Mouse (Mus musculus) intestine, postnatal 0 days (tissue): ENCODE measurements around the gene Cfap20. TPM values are rescaled to one million over a fixed set of nuclear protein-coding genes. Genes with fewer than 3 reads are reported as not detected.

Source experiments
- ATAC-seq: fragments of 200-750 bp; cut with Nextera tagmentation; 2 replicates; pipeline ENCODE4 v1.8.0; 2017; ENCODE audit warnings: mild to moderate bottlenecking, moderate TSS enrichment, moderate library complexity
- H3K27ac ChIP-seq: fragments of 300-500 bp; sonication (generic); 2 replicates; pipeline ENCODE4 v1.5.1; 2014; ENCODE audit warnings: mild to moderate bottlenecking, low read depth, low read length, moderate library complexity
- H3K27me3 ChIP-seq: fragments of 300-500 bp; sonication (generic); replicated peaks from 2 replicates; pipeline ENCODE4 v1.6.1; 2014; ENCODE audit warnings: low read length, mixed read lengths; ENCODE audit not compliant: control insufficient read depth, insufficient read depth
- H3K36me3 ChIP-seq: fragments of 300-500 bp; sonication (generic); 2 replicates; pipeline ENCODE4 v1.6.1; 2014; ENCODE audit warnings: mild to moderate bottlenecking, moderate library complexity; ENCODE audit not compliant: control insufficient read depth, insufficient read depth
- H3K4me1 ChIP-seq: fragments of 300-500 bp; sonication (generic); replicated peaks from 2 replicates; pipeline ENCODE4 v1.6.1; 2014; ENCODE audit warnings: antibody characterized with exemption, low read length, mixed read lengths; ENCODE audit not compliant: control insufficient read depth, insufficient read depth
- H3K4me2 ChIP-seq: fragments of 300-500 bp; sonication (generic); replicated peaks from 2 replicates; pipeline ENCODE4 v1.6.1; 2014; ENCODE audit warnings: low read depth, mild to moderate bottlenecking, moderate library complexity
- H3K4me3 ChIP-seq: fragments of 300-500 bp; sonication (generic); 2 replicates; pipeline ENCODE4 v1.5.1; 2014; ENCODE audit warnings: low read depth, low read length
- H3K9ac ChIP-seq: fragments of 300-500 bp; sonication (generic); 2 replicates; pipeline ENCODE4 v1.6.1; 2014; ENCODE audit warnings: mild to moderate bottlenecking, low read depth, low read length
- H3K9me3 ChIP-seq: fragments of 300-500 bp; sonication (generic); 2 replicates; pipeline ENCODE4 v1.6.1; 2016; ENCODE audit warnings: mixed run types; ENCODE audit not compliant: control insufficient read depth
- CTCF ChIP-seq: sonication (generic); IDR thresholded peaks from 2 replicates; pipeline ENCODE4 v1.5.1; 2016; ENCODE audit warnings: low read depth, mild to moderate bottlenecking, control low read depth, antibody characterized with exemption, moderate library complexity
- WGBS: fragments of 180-500 bp; shearing (Covaris S2); extraction: QIAGEN DNeasy Blood & Tissue Kit; methylation state at CpG from one replicate; pipeline ENCODE4 v1.1.7; 2014; 5-methylcytosine and 5-hydroxymethylcytosine counted together
- polyA plus RNA-seq: library from polyadenylated mRNA; unstranded; fragments of >200 nt; fragmentation: Nextera tagmentation; extraction: Ambion mirVana; gene quantifications from 2 replicates; pipeline ENCODE4 v1.2.1, GENCODE M21; 2015

Gene Cfap20
- polyA plus RNA-seq, 1 experiment from 2014 or later, result 62.2 TPM

DNA sequence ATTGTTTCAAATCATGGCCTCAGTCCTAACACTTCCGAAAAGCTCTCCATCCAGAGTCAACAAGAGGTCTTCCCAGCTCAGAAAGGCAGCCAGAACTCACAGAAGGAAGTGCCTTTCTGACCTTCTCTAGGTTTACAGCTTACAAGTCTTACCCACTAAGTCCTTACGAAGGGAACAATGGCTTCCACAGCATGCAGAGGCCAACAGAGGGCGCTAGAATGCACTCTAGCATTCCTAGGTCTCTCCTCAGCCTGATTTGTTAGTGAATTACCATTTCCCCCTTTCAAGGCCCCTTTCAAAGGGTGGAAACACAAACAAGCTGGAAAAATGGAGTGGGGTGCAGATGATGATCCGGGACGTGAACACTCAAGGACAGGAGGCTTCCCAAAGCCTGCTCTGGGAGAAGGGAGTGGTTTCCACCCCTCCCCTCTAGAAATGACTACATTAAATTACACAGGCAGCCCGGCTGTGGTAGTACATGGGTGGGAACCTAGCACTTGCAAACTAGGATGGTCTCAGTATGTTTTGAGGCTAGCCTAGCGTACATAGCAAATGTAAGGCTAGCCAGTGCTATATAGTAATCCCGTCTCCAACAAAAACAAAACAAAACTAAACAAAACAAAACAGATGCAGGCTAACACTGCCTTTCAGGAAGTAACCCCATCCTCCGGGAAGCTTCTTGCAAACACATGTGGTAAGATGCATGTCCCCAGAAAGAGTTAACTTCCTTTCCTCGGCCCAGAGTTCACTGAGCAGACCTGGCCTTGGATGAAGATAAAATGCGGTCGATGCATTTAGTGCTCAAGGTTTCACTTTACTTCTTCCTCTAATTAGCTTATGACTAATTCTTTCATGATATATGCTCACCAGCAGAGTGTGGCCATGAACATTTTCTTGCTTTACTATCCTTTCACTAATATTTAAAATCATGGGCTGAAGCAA is 6.8 kb downstream of the Cfap20 start:
- TF ChIP-seq CTCF, result peak; percentile 95
- Histone ChIP-seq H3K4me3 (0 out of 2 replicates have a peak overlapping the region, but pooled peaks have one; percentile 16), H3K27ac (peak overlapping the region; percentile 66), H3K36me3 (peaks cover 2% of the 10 kb centered on the region), H3K27me3 (no peaks in the 10 kb centered on the region), H3K4me1 (peaks cover 28% of the 10 kb centered on the region), H3K4me2 (peak overlapping the region; percentile 60), H3K9ac (no peak overlapping the region), H3K9me3 (no peaks in the 10 kb centered on the region)
- 11% methylated on average over 12 of the region's 12 CpGs for WGBS
- ATAC-seq, result peak; percentile 74

DNA sequence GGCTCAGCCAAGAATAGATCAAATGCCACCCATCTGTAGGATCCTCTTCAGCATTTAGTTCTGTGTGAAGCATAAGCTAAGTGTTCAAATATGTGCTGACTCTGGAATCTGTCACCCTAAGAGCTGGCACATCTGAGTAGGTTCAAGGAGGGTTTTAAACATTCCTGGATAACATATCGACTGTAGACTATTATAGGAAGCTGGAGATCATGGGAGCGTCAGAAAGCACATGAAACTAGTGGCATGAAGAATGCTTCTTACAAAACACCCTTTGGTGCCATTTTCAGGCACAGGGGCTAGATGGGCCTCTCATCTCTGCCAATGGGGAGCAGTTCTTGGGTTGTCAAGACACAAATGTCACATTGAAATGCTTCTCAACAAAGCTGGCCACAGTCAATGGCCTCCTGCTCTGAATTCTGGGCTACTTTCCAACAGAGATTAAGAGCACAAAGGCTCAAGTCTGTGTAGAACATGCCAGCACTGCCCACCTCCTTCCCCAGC is 7.8 kb downstream of the Cfap20 start:
- no peaks in the 10 kb centered on the region for H3K27me3 ChIP-seq
- no peak overlapping the region for H3K4me3 ChIP-seq
- no peaks in the 10 kb centered on the region for H3K9me3 ChIP-seq
- peaks cover 12% of the 10 kb centered on the region for H3K36me3 ChIP-seq
- H3K27ac ChIP-seq, result 0 out of 2 replicates have a peak overlapping the region, but pooled peaks have one; percentile 0
- H3K4me2 ChIP-seq, result no peak overlapping the region
- peaks cover 24% of the 10 kb centered on the region for H3K4me1 ChIP-seq
- no peak for ATAC-seq
- WGBS, result 51% methylated on average over 2 of the region's 2 CpGs
- H3K9ac ChIP-seq, result no peak overlapping the region
- TF ChIP-seq CTCF, result no peak

DNA sequence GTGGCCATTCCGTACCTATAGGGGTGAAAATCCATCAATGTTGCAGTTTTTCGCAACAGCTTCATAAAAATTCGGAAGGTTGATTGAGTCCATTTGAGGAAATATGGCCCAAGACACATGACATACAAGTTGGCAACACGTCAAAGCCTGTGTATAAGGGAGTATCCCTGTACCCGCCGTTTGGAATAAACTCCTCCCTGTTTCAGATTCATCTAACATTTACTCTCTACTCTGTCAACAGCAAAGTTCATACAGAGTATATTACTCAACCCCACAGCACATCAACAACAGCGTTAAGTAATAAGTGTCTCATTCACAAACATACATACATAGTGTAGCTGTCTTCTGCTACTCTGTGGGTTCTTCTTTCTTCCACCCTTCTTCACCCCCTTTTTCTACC is 10.0 kb downstream of the Cfap20 start:
- Histone ChIP-seq H3K9me3 (no peaks in the 10 kb centered on the region), H3K9ac (no peak overlapping the region), H3K4me1 (peaks cover 19% of the 10 kb centered on the region), H3K36me3 (peaks cover 33% of the 10 kb centered on the region), H3K4me3 (no peak overlapping the region), H3K27ac (no peak overlapping the region), H3K4me2 (no peak overlapping the region), H3K27me3 (no peaks in the 10 kb centered on the region)
- ATAC-seq, result 0 out of 2 replicates have a peak, but pooled peaks have one; percentile 34
- WGBS, result 54% methylated on average over 7 of the region's 7 CpGs
- TF ChIP-seq CTCF, result no peak

- H3K9ac ChIP-seq, result no peak overlapping the region
- 88% methylated on average over 14 of the region's 14 CpGs for WGBS
- ATAC-seq, result no peak
- no peak for TF ChIP-seq CTCF
- no peaks in the 10 kb centered on the region; the same call in 1 of the 2 replicates for H3K4me1 ChIP-seq
- H3K27ac ChIP-seq, result no peak overlapping the region
- no peak overlapping the region for H3K4me3 ChIP-seq
- H3K9me3 ChIP-seq, result no peaks in the 10 kb centered on the region
- H3K27me3 ChIP-seq, result no peaks in the 10 kb centered on the region
- H3K36me3 ChIP-seq, result peaks cover 38% of the 10 kb centered on the region
- no peak overlapping the region for H3K4me2 ChIP-seq
Measured at GRCm38 (mm10) chr8:95422193-95422810, 12.4 kb downstream of the Cfap20 start.

- Histone ChIP-seq H3K4me2 (no peak overlapping the region), H3K4me3 (no peak overlapping the region), H3K27ac (no peak overlapping the region), H3K4me1 (no peaks in the 10 kb centered on the region), H3K9me3 (no peaks in the 10 kb centered on the region), H3K27me3 (no peaks in the 10 kb centered on the region), H3K9ac (no peak overlapping the region), H3K36me3 (no peaks in the 10 kb centered on the region)
- TF ChIP-seq CTCF, result no peak
- ATAC-seq, result no peak
- 52% methylated on average over 10 of the region's 10 CpGs for WGBS
Measured at GRCm38 (mm10) chr8:95411309-95411972, 23.2 kb downstream of the Cfap20 start.

GRCm38 (mm10) chr8:95409518-95409917 is 25.2 kb downstream of the Cfap20 start:
- WGBS, result 50% methylated on average over 5 of the region's 5 CpGs

More at GRCm38 (mm10) chr8:95409518-95409917, 25.2 kb downstream of the Cfap20 start:
- Histone ChIP-seq H3K9ac (no peak overlapping the region), H3K4me1 (no peaks in the 10 kb centered on the region), H3K9me3 (no peaks in the 10 kb centered on the region), H3K36me3 (no peaks in the 10 kb centered on the region), H3K27ac (no peak overlapping the region), H3K4me2 (no peak overlapping the region), H3K27me3 (no peaks in the 10 kb centered on the region), H3K4me3 (no peak overlapping the region)
- no peak for TF ChIP-seq CTCF
- ATAC-seq, result no peak
